Comparison of ENCODE assay signal across 8 mouse cellular contexts in genomic region chr5:129786818-129787790, GRCm38 (mm10). TPM values are rescaled to one million over a fixed set of nuclear protein-coding genes. Genes with fewer than 3 reads are reported as not detected.
A peak's percentile ranks its signal among the peaks of the same experiment; 100 is the strongest.
DNase-seq lines count a peak whose midpoint lies in the region; ATAC-seq and TF ChIP-seq lines count a peak whose summit lies in the region.

Gene Psph (minus strand): TSS chr5:129787449.

- whole genome bisulfite sequencing in hindbrain, embryonic 10.5 days, result under 1% methylated on average over 73 of the region's 73 CpGs
- under 1% methylated on average over 71 of the region's 73 CpGs for WGBS in lung, postnatal 0 days

- H3K4me3 ChIP-seq in hindbrain, embryonic 10.5 days, result peak within 1 kb of the TSS; percentile 88
- H3K4me3 ChIP-seq in lung, postnatal 0 days (ENCODE audit: low read depth, low read length), result peak within 1 kb of the TSS; percentile 89

- H3K36me3 ChIP-seq in hindbrain, embryonic 10.5 days, result peaks cover 36% of the 10 kb centered on the region
- H3K36me3 ChIP-seq in lung, postnatal 0 days (ENCODE audit: insufficient read depth, low read length), result peaks cover 22% of the 10 kb centered on the region

- H3K27ac ChIP-seq in hindbrain, embryonic 10.5 days, result peak within 1 kb of the TSS; percentile 98
- H3K27ac ChIP-seq in lung, postnatal 0 days (ENCODE audit: low read length), result peak within 1 kb of the TSS; percentile 98

- H3K9ac ChIP-seq in lung, postnatal 0 days (replicated peaks; ENCODE audit: low read depth), result peak within 1 kb of the TSS; percentile 95

- H3K27me3 ChIP-seq in hindbrain, embryonic 10.5 days (ENCODE audit: insufficient read depth, poor library complexity, severe bottlenecking), result no peaks in the 10 kb centered on the region
- no peaks in the 10 kb centered on the region for H3K27me3 ChIP-seq in lung, postnatal 0 days (replicated peaks; ENCODE audit: insufficient read depth, low read length)

- DNase-seq in MN1 (ENCODE audit: low spot score), result peak; percentile 99
- peak; percentile 97 for DNase-seq in cerebellum, adult 9-10 months
- peak; percentile 99 for DNase-seq in hindbrain, embryonic 10.5 days (ENCODE audit: low spot score)
- peak; percentile 98 for DNase-seq in layer of hippocampus, adult 9-11 months
- DNase-seq in lung, postnatal 0 days (ENCODE audit: low spot score), result peak; percentile 98
- DNase-seq in ovary, postnatal 14 days (ENCODE audit: low spot score), result peak; percentile 88
- peak; percentile 96 for DNase-seq in thymus, postnatal 14 days

- peak; percentile 87 for TF ChIP-seq EP300 in lung, postnatal 0 days (IDR thresholded peaks at IDR 0.05)

- no peaks in the 10 kb centered on the region for H3K9me3 ChIP-seq in hindbrain, embryonic 10.5 days
- no peaks in the 10 kb centered on the region for H3K9me3 ChIP-seq in lung, postnatal 0 days (ENCODE audit: low read length)

- ATAC-seq in frontal cortex, adult (ENCODE audit: low TSS enrichment), result peak; percentile 96
- ATAC-seq in lung, postnatal 0 days, result peak; percentile 99

- peak within 1 kb of the TSS; percentile 65 for H3K4me2 ChIP-seq in lung, postnatal 0 days (replicated peaks; ENCODE audit: low read depth, low read length)

- TF ChIP-seq CTCF in lung, postnatal 0 days (IDR thresholded peaks at IDR 0.05), result peak; percentile 26; the same call in 1 of the 2 replicates

- peaks cover 21% of the 10 kb centered on the region for H3K4me1 ChIP-seq in hindbrain, embryonic 10.5 days (replicated peaks)
- H3K4me1 ChIP-seq in lung, postnatal 0 days (ENCODE audit: insufficient read depth, low read depth, low read length), result peaks cover 11% of the 10 kb centered on the region; the same call in 1 of the 2 replicates

RNA-seq across cellular contexts. Expression of gene Psph, which starts in this region (rescaled TPM):
- 40.2 and 40.5 TPM in 2 replicates for polyA plus RNA-seq in hindbrain, embryonic 10.5 days (2016; fragmentation: Nextera tagmentation; extraction: Ambion mirVana)
- polyA plus RNA-seq in lung, postnatal 0 days (2015; fragmentation: Nextera tagmentation; extraction: Ambion mirVana), result 20.8 and 21.4 TPM in 2 replicates

Comparison
In these comparisons a context has a peak if more than half of its experiments do, and no peak if none do; other contexts are left out.
1. Peak in every context shown above with its lines: DNase-seq, ATAC-seq, H3K4me3 ChIP-seq and H3K27ac ChIP-seq.